Mouse (Mus musculus) thymus, postnatal 25 days (tissue): ENCODE data around the gene Snrnp35.

Experiments used
- DNase-seq: peaks from one replicate; pipeline ENCODE4 v3.0.0; 2022

Gene Snrnp35

DNA sequence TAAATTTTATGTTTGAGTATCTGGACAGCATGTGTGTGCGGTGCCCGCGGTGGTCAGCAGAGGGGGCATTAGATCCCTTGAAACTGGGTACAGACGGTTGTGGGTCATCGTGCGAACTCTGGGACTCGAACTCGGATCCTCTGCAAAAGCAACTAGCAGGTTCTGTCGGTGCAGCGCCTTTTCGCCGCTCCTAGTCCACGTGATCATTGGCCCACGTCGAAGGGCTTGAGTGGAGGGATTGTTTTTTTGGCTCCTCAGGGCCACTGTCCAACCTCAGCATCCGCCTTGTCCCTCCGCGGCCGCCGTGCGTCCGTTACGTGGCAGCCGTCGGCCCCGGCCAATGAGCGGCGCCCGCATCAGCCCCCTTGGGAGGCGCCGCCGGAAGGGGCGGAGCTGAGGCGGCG lies 57.5 kb downstream of the Snrnp35 start, which contains the start of gene Tmed2:
Gene Tmed2 (plus strand): TSS at position 313 of the 404 bp plus-strand sequence.
- peak; percentile 92 for DNase-seq
